Mouse (Mus musculus) mouse embryonic stem cell (cell line): Measurements from ENCODE around the gene Arfgef2.

Experiments
- in situ Hi-C, 2 experiments: fragments of 300-500 bp; cut with MboI; formaldehyde crosslinking; loops; 1 replicate in 1 of 2; 3 replicates in 1 of 2; pipeline ENCODE4 v1.14.3; 2019 to 2020; ENCODE audit warnings: low sequenced_read_pairs in 2 of 2, low pct_unique_long_range_greater_than_20kb in 1 of 2, mixed read lengths in 1 of 2; ENCODE audit not compliant: unreplicated experiment in 1 of 2

Arfgef2 gene

GRCm38 (mm10) chr2:166834796-166835195 lies 29.4 kb downstream of the Arfgef2 start:
- in situ Hi-C loops, result no loop called here

- in situ Hi-C loops, result no loop called here
Measured at GRCm38 (mm10) chr2:166835581-166835980, 30.2 kb downstream of the Arfgef2 start.

GRCm38 (mm10) chr2:166841813-166842212 lies 36.4 kb downstream of the Arfgef2 start:
- in situ Hi-C loops, result no loop called here

GRCm38 (mm10) chr2:166850691-166851090 lies 45.3 kb downstream of the Arfgef2 start:
- in situ Hi-C loops, result no loop called here

GRCm38 (mm10) chr2:166852270-166852669 lies 46.9 kb downstream of the Arfgef2 start:
- in situ Hi-C loops, result no loop called here

- in situ Hi-C loops, result no loop called here
Measured at GRCm38 (mm10) chr2:166855771-166856170, 50.4 kb downstream of the Arfgef2 start.

GRCm38 (mm10) chr2:166856366-166856765 lies 51.0 kb downstream of the Arfgef2 start:
- in situ Hi-C loops, result no loop called here

GRCm38 (mm10) chr2:166857118-166857517 lies 51.7 kb downstream of the Arfgef2 start:
- in situ Hi-C loops, result no loop called here

GRCm38 (mm10) chr2:166859214-166859613 lies 53.8 kb downstream of the Arfgef2 start:
- in situ Hi-C loops, result no loop called here

GRCm38 (mm10) chr2:166862505-166862904 lies 57.1 kb downstream of the Arfgef2 start:
- in situ Hi-C loops, result no loop called here

- in situ Hi-C loops, result no loop called here
Measured at GRCm38 (mm10) chr2:166865476-166865875, 60.1 kb downstream of the Arfgef2 start.

- in situ Hi-C loops, result no loop called here
Measured at GRCm38 (mm10) chr2:166870271-166870865, 65.0 kb downstream of the Arfgef2 start.

GRCm38 (mm10) chr2:166870899-166871298 lies 65.5 kb downstream of the Arfgef2 start:
- in situ Hi-C loops, result no loop called here

GRCm38 (mm10) chr2:166874675-166875280 lies 69.4 kb downstream of the Arfgef2 start:
- in situ Hi-C loops, result no loop called here

- in situ Hi-C loops, result no loop called here
Measured at GRCm38 (mm10) chr2:166875561-166875960, 70.2 kb downstream of the Arfgef2 start.

GRCm38 (mm10) chr2:166876331-166876730 lies 70.9 kb downstream of the Arfgef2 start:
- in situ Hi-C loops, result no loop called here

GRCm38 (mm10) chr2:166885066-166885465 lies 79.7 kb downstream of the Arfgef2 start:
- in situ Hi-C loops, result no loop called here

GRCm38 (mm10) chr2:166885619-166886018 lies 80.2 kb downstream of the Arfgef2 start:
- in situ Hi-C loops, result no loop called here

- in situ Hi-C loops, result no loop called here
Measured at GRCm38 (mm10) chr2:166886231-166886630, 80.8 kb downstream of the Arfgef2 start.

GRCm38 (mm10) chr2:166887816-166888215 lies 82.4 kb downstream of the Arfgef2 start:
- in situ Hi-C loops, result no loop called here
